Mouse (Mus musculus) lung, postnatal 36 days (tissue): ENCODE data around the gene Hgd.

Experiments used
- DNase-seq: peaks from one replicate; pipeline ENCODE4 v3.0.0; 2022; ENCODE audit warnings: mixed read lengths

Hgd gene

DNA sequence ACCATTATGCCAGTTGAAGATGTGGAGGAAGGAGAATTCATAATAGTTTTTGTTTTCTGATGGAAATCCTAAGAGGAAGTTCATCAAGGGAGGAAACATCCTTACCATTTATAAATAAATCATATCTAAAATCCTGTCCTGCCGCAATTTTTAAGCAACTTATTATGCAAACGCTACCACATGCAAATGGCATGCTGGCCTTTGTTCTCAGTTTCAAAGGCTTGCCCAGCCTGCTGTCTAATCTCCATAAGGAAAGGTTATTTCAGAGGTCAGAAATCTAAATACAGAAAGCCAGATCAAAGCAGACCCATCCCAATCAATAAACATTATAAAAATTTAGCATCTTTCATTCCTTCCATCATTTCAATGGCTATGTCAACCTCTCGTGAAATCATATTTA is 1.9 kb downstream of the Hgd start:
- DNase-seq, result no peak

DNA sequence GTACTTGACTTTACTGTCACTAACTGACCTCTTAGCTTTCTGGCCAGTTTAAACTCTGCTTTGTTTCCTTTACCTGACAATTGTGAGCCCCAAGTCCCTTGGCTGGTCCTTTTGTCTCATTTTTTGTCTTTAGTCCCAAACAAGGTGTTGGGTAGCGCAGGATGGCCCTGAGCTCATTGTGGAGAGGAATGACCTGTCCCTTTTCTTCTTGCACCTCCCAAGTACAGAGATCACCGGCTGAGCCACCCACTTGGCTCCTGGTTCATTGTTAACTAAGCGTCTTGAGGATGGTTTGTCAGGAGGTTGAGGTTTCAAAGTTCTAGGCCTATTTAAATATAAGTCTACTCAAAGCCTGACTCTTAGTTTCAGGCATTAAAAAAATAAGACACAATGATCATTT is 3.4 kb downstream of the Hgd start:
- no peak for DNase-seq

DNA sequence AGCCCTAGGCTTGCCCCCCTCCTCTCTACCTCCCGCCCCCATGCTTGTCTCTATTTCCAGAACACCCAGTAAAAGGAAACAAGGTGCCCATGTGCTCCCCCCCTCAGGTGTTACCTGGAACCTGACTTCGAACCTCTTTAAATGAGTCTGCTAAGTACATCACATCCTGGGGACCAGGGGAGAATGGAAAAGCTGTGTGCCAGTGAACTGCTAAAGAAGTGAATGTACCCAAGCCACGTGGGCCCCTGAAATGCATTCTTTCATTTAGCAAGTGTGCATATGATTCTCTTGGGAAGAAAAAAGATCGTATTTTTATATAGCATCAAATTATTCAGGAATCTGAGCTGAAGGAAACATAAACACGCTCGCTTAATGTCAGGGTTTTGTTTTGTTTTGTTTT is 3.8 kb downstream of the Hgd start:
- no peak for DNase-seq

- peak; percentile 10 for DNase-seq
Observed at GRCm38 (mm10) chr16:37584218-37585035, 4.5 kb downstream of the Hgd start.

DNA sequence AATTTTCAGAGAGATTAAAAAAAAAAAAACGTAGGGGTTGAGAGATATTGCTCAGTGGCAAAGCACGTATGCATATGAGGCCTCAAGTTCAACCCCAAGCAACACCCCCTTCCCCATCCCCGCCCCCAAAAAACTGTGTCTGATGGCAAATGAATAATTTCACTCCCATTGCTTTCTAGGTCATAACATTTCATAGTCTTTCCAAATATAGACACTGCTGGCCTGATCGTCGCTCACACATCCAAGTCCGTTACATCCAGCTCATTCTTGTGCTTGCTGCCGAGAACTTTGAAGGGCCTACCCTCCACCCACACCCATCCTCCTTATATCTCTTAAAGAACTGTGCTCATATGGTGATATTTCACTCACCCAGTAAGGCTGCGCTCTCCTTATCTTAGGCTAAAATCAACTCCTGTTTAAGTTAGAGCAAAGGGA is 5.2 kb downstream of the Hgd start:
- DNase-seq, result no peak

DNA sequence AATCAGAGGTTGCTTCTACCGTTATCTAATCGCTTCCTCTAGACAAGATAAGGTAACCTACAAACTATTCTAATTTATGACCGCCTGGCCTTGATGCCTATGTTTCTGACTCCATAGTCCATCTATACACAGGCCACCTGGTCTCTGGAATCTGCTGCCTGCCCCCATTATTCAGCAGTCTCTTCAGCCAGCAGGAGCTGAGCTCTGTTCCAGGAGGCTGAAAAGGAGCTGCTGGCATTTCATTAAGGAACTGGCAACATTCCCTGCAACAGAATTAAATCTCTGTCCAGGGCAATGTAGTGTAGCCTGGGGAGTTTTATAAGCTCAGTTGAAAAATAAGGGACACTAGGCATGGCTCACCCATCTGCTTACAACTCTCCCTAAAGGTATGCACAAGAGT is 11.0 kb downstream of the Hgd start:
- no peak for DNase-seq

- DNase-seq, result peak; percentile 6
Observed at GRCm38 (mm10) chr16:37591551-37591950, 11.6 kb downstream of the Hgd start.

DNA sequence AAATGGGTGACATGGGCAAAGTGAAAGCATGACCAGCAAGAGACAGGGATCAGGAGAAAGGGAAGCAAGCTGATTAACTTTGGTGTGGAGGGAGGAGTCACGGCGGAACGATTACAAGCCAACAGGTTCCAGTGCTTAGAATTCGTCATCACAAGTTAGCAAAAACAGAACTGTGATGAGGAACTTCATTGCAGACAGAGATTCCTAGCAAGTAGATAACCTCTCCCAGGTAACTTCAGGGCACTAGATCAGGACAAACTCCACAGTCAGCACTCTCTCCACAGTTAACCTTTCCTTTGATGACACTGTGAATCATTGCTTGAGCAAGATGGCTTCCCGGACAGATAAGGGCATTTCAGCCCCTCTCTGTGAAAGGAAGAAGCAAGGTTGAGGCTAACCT is 17.5 kb downstream of the Hgd start:
- no peak for DNase-seq

DNA sequence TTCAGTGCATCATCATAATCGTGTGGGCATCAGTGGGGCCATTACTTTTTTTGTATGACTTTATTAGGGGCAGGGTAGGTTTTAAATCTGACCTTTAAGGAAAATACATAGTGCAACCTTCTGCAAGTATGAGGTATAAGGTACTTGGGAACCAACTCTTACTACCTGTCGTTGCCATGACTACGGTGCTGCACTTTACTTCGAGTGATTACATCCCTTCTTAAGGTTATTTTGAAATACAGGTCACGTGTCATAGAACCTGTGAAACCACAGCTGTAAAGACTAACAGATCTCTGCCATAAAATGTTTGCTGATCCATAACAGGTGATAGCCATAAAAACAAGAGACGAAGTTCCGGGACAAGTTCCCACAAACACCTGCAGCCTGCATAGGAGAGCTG is 18.5 kb downstream of the Hgd start:
- peak; percentile 72 for DNase-seq

DNA sequence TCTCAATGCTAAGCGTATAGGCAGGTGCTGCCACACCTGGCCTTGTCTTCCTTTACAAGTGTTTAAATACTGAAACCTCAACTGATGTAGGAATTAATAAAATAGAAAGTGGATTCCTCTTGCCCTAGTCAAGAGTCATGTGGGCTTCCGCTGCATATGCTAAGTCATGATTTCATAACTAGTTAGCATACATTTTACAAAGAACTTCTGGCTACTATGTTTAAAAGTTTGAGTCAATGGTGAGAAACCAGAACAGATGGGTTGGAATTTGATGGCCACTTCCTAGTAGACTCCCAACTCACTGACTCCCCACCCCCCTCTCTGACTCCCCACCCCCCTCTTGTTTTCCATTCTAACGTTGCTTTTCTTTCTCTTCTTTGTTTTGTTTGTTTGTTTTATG is 19.4 kb downstream of the Hgd start:
- DNase-seq, result no peak

DNA sequence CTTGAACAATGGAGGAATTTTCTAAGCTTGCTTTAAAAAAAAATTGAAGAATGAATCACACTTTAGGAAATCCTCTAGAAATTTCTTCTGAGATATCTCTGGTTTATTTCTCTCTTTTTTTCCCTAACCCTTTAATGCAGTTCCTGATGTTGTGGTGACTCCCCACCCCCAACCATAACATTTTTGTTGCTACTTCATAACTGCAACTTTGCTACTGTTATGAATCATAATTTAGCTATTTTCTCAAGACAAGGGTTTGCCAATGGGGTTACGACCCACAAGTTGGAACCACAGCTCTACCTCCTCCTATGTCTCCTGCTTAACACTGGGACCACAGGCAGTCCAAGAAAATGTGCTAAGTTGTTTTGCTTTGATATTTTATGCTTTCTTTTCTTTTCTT is 23.5 kb downstream of the Hgd start:
- no peak for DNase-seq

GRCm38 (mm10) chr16:37604243-37604642 is 24.3 kb downstream of the Hgd start:
- DNase-seq, result no peak

- no peak for DNase-seq
Observed at GRCm38 (mm10) chr16:37610333-37610732, 30.4 kb downstream of the Hgd start.

DNA sequence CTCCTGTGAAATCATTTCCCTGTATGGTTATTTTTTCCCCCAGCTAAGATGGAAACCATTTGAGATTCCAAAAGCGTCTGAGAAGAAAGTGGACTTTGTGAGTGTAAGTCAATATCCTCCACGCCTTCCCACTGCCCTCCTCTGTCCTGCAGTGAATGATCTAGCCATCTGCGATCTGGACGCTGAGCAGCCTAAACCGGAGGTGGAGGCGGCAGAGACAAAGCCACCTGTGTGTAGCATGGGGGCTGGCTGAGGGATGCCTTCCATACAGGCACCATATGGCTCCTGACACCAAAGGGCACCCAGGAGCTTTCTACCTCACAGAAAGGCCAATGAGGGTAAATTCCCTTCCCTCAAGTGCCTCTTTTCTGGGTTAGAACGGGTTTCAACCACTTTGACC is 31.1 kb downstream of the Hgd start:
- no peak for DNase-seq

- no peak for DNase-seq
Observed at GRCm38 (mm10) chr16:37612013-37612412, 32.1 kb downstream of the Hgd start.

DNA sequence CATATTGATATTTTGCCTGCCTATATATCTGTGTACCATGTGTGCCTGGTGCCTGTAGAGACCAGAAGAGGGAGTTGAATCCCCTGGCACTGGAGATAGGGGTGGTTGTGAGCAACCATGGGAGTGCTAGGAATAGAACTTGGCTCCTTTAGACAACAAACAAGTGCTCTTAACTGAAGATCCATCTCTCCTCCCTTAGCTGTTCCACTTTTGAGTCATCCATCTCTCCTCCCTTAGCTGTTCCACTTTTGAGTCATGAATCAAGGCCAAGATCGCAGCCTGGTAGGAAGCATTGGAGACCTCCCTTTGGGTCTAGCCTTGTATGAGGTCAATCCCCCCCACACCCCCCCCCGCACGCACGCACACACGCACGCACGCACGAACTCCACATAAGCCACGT is 34.6 kb downstream of the Hgd start:
- DNase-seq, result no peak

- DNase-seq, result no peak
Observed at GRCm38 (mm10) chr16:37615429-37615828, 35.5 kb downstream of the Hgd start.

DNA sequence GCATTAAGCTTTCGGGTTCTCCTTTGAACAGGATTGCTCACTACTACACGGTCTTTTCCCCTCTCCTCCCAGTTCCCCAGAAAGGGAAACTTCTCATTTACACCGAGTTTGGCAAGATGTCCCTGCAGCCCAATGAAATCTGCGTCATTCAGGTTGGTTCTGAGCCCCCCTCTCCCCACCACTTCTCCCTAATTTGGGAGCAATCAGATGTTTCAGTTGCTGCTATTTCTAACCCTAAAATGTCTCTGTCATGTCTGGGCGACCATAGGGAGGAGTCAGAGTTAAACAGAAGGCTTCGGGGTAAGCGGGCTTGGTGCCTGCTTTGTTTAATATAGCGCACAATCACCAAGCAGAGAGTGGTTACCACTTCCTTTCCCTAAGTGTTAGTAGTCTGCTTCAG is 36.2 kb downstream of the Hgd start:
- DNase-seq, result no peak

GRCm38 (mm10) chr16:37617695-37618094 is 37.7 kb downstream of the Hgd start:
- DNase-seq, result no peak

- DNase-seq, result no peak
Observed at GRCm38 (mm10) chr16:37622403-37622802, 42.5 kb downstream of the Hgd start.

DNA sequence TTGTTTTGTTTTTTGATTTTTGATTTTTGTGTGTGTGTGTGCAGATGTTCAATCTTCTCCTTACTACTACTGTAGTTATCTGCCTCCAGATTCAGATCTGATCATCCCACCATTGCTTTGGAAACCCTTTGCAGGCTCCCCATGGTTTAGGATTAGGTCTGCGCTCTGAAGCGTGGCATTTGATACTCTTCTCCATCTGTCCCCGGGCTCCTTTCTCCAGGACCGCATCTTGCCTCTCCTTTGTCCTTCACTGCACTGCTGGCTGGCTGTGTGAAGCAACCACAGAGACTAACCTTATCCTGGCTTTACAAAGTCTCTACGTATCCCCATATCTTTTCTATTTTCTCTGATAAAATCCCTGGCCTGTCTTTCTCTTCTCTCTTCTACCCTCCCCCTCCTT is 43.0 kb downstream of the Hgd start:
- DNase-seq, result no peak

GRCm38 (mm10) chr16:37626388-37626949 is 46.5 kb downstream of the Hgd start:
- no peak for DNase-seq

- no peak for DNase-seq
Observed at GRCm38 (mm10) chr16:37628336-37628735, 48.4 kb downstream of the Hgd start.

DNA sequence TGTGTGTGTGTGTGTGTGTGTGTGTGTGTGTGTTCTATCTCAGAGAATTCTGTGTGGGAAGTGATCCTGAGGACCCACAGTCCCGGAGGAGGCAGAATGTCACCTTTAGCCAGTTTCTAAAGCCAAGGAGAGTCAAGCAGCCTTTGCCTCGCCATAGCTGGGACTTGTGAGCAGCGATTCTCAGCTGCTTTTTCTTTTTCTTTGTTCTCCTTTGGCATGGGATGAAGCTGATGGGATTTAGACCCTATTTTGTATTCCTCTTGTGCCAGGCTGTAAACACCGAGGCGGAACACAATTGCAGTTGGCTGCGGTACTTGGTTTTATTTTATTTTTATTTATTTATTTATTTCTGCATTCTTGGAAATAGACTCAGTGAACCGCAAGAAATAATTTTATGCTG is 49.1 kb downstream of the Hgd start:
- DNase-seq, result no peak

- DNase-seq, result no peak
Observed at GRCm38 (mm10) chr16:37634578-37634977, 54.6 kb downstream of the Hgd start.
